Mouse (Mus musculus) large intestine, adult 2 months (tissue): Measurements from ENCODE around the gene Snapc3. TPM values are rescaled to one million over a fixed set of nuclear protein-coding genes. Genes with fewer than 3 reads are reported as not detected.
A peak's percentile ranks its signal among the peaks of the same experiment; 100 is the strongest.
"Not testable (repeated sequence)": the region's sequence is repeated elsewhere in the genome, so short reads cannot be mapped to it uniquely, and the experiment has no call there.

ENCODE experiments used
- DNase-seq: peaks from one replicate; pipeline ENCODE4 v3.0.0-alpha.2; 2012; ENCODE audit warnings: low read depth, low spot score
- whole genome bisulfite sequencing: fragments of 180-500 bp; shearing (Covaris S2); methylation state at CpG from one replicate; pipeline ENCODE4 v1.1.7; 2018; 5-methylcytosine and 5-hydroxymethylcytosine counted together
- polyA plus RNA-seq: library from polyadenylated mRNA; depleted of rRNA; stranded (reverse); fragments of >200 nt; gene quantifications from 2 replicates; pipeline ENCODE4 v1.2.3, GENCODE M21; 2012; rRNA removed

Gene Snapc3
- polyA plus RNA-seq, 1 experiment, result 6.0 TPM

- WGBS, result under 1% methylated on average over 80 of the region's 86 CpGs
- peak; percentile 29 for DNase-seq
Observed at GRCm38 (mm10) chr4:83486117-83486901, 68.8 kb downstream of the Snapc3 start, which contains the start of gene Psip1. Gene Psip1, minus strand, starts transcription at chr4:83486459.

- no peak for DNase-seq
- 37% methylated on average over 5 of the region's 5 CpGs for WGBS
Observed at GRCm38 (mm10) chr4:83489121-83489520, 71.6 kb downstream of the Snapc3 start.

- DNase-seq, result no peak
- WGBS, result 86% methylated on average over 1 of the region's 1 CpGs
Observed at GRCm38 (mm10) chr4:83493112-83493511, 75.6 kb downstream of the Snapc3 start.

- 87% methylated on average over 5 of the region's 5 CpGs for WGBS
- not testable (repeated sequence) for DNase-seq
Observed at GRCm38 (mm10) chr4:83497013-83497412, 79.5 kb downstream of the Snapc3 start.

- WGBS, result 21% methylated on average over 22 of the region's 22 CpGs
- DNase-seq, result no peak
Observed at GRCm38 (mm10) chr4:83500154-83501036, 82.9 kb downstream of the Snapc3 start.

GRCm38 (mm10) chr4:83501037-83501430, 83.5 kb downstream of the Snapc3 start:
- WGBS, result 54% methylated on average over 7 of the region's 7 CpGs
- no peak for DNase-seq

GRCm38 (mm10) chr4:83509600-83509999, 92.1 kb downstream of the Snapc3 start:
- no peak for DNase-seq
- 29% methylated on average over 2 of the region's 2 CpGs for WGBS

- WGBS, result 82% methylated on average over 8 of the region's 8 CpGs
- DNase-seq, result no peak
Observed at GRCm38 (mm10) chr4:83511083-83511482, 93.6 kb downstream of the Snapc3 start.

- DNase-seq, result no peak
- WGBS, result 31% methylated on average over 3 of the region's 3 CpGs
Observed at GRCm38 (mm10) chr4:83512217-83512616, 94.7 kb downstream of the Snapc3 start.

GRCm38 (mm10) chr4:83512644-83513043, 95.1 kb downstream of the Snapc3 start:
- 47% methylated on average over 2 of the region's 2 CpGs for WGBS
- no peak for DNase-seq

GRCm38 (mm10) chr4:83514183-83514582, 96.7 kb downstream of the Snapc3 start:
- no peak for DNase-seq
- 89% methylated on average over 1 of the region's 1 CpGs for WGBS

- no peak for DNase-seq
- 85% methylated on average over 10 of the region's 10 CpGs for WGBS
Observed at GRCm38 (mm10) chr4:83514976-83515669, 97.6 kb downstream of the Snapc3 start.

GRCm38 (mm10) chr4:83516144-83516543, 98.6 kb downstream of the Snapc3 start:
- not testable (repeated sequence) for DNase-seq
- WGBS, result 92% methylated on average over 5 of the region's 6 CpGs

Other genes starting within 250 kb of the Snapc3 start
- 2.7 and 5.4 TPM in 2 replicates for gene Ttc39b, start 93.5 kb upstream of the Snapc3 start, polyA plus RNA-seq
- gene Psip1, start 68.7 kb downstream of the Snapc3 start, polyA plus RNA-seq, result 6.3 and 11.1 TPM in 2 replicates
- 0.19 and 0.49 TPM in 2 replicates for gene Ccdc171, start 107.8 kb downstream of the Snapc3 start, polyA plus RNA-seq